Mouse (Mus musculus) gonadal fat pad, adult 2 months (tissue): Measurements from ENCODE around the gene Sorcs2. TPM values are rescaled to one million over a fixed set of nuclear protein-coding genes. Genes with fewer than 3 reads are reported as not detected.

Experiments
- DNase-seq: peaks from one replicate; pipeline ENCODE4 v3.0.0-alpha.2; 2012; ENCODE audit warnings: low read depth
- polyA plus RNA-seq: library from polyadenylated mRNA; depleted of rRNA; stranded (reverse); fragments of >200 nt; gene quantifications from 2 replicates; pipeline ENCODE4 v1.2.3, GENCODE M21; 2012; rRNA removed

Gene Sorcs2
- 11.5 and 16.8 TPM in 2 replicates for polyA plus RNA-seq

DNA sequence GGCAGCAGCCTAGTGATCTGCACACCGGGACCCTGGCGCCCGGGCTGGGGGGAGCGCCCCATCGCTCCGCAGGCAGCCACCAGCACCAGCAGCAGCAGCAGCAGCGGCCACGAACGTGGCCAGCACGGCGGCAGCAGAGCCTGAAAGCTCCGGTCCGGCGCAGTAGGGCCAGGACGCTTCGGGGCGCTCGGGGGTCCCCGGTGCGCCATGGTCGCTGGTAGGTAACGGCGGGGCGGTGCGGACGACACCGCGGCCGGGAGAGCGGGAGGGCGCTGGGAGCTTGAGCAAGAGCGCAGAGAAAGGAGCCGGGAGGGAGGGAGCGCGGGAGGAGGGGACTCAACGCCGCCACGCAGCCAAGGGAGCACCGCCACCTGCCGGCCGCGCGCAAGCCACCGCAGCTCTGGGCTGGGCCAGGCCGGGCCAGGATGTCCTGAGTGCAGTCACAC is at the start of gene Sorcs2:
TSS of gene Sorcs2 (minus strand) at position 303 of the 446 bp plus-strand sequence.
- DNase-seq: no peak

DNA sequence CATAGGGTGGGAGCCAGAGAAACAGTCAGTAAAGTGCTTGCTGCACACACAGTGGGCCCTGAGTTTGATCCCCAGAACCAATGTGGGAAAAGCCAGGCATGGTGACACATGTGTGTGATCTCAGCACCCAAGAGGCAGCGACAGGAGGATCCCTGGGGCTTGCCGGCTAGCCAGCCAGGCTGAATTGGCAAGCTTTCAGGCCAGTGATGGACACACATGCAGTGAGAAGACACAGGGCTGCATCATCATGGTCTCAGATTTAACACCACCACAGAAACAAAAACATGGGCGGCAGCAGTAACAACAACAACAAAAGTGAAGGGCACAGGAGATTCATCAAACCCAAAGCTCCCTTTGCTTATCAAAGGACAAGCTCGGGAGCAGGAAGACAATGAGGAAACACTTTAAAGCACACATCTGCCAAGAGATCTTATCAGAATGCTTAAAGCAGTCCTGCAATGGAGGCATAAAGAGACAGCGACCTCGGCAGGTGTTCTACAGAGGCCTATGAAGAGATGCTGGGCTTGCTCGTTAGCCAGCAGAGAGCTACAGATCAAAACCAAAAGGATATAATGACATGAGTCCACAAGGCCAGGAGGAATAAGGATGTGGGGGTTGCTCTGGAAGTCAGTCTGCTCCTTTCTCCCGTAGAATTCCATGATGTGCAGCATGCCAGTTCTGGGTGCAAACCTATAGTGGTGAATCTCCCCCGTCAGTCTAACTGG is 48.4 kb upstream of the Sorcs2 start:
- DNase-seq: no peak

DNA sequence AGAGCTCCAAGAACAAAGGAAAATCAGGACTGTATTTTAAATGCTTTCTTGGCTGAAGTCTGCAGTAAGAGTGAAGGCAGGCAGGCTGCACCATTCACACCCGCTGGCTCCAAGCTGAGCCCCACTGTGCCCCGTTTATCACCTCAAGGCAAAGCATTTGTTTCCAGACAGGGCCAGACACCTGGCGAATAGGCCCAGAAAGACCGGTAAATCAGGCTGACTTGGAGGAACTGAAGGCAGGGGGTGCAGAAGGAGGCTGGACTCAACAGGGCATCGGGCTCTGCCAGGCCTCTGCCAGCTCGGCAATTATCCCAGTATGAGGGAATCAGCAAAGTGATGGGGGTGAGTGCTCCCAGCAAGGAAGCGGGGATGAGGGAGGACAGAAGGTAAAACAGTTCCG is 47.1 kb upstream of the Sorcs2 start:
- DNase-seq: peak; percentile 63

DNA sequence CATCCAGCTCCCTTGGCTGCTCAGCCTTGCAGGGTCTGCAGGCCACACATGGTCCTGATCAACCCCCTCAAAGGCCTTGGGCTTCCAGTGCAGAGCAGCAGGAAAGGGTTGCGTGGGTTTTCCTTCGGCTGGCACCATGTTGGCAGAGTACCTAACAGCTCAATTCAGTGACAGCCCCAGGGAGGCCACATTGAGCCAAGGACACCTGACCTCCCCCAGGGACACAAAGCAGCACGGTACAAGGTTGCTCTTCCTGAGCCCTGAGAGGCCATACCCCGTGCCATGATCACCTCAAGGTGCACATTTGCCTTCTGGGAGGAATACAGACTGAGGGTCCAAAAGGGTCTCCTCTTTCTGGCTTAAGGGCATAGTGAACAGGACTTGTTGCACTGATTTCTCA is 46.7 kb upstream of the Sorcs2 start:
- DNase-seq: no peak

DNA sequence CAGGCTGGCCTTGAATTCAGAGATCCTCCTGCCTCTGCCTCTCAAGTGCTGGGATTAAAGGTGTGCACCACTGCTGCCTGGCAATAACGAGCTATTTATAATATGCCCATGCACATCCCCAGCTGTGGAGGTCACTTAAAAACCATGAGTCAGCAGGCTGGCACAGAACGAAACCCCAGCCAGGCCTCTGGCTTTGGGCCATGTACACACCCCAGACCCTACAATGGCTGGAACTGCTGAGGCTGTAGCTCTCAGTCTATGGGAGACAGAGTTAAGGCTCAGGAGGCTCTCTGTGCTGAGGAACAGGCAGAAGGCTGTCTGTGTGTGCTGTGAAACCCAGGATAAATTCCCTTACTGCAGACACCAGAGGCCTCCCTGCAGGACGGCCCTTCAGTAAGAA is 42.8 kb upstream of the Sorcs2 start:
- DNase-seq: no peak

DNA sequence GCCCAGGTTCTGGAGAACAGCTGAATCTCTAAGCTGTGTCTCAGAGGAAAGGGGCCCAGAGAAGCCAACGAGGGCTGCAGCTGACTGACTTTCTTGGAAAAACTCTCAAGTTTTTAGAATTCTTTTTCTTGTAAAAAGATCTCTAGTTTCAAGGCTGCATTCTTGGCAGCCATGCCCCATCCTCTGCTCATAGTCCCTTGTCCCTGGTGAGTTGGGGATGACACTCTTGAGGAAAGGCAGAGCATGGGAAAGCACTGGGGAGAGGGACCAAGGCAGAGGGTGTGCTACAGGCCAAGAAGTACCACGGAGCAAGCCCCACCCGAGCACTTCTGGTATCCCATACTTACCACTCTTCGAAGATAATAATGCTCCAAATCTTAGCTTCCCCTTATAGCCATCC is 38.9 kb upstream of the Sorcs2 start:
- DNase-seq: no peak

DNA sequence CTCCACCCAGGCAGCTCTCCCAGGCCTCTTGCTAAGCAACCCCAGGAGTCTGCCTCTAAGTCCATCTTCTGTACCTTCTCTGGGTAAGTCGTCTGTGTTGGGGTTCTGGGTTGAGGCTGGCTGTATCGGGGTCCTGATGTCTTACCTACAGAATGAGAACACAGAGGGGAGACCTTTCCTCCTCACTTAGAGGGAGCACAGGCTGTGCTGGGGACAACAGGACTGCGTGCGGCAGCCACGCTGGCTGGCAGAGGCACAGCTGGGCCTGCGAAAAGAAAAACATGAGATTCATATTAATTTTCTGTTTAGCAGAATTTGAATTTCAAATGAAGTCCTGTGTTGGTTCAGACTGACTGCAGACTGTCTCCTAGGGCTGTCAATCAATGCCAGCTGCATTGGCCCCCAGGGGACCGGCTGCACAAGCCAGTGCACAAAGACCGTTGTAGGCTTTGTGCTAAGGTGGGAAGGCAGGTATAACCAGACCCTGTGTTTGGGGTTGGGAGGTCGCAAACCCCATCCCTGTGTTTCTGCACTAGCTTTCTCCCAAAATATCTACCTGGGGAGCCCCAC is 36.5 kb upstream of the Sorcs2 start:
- no peak for DNase-seq

DNA sequence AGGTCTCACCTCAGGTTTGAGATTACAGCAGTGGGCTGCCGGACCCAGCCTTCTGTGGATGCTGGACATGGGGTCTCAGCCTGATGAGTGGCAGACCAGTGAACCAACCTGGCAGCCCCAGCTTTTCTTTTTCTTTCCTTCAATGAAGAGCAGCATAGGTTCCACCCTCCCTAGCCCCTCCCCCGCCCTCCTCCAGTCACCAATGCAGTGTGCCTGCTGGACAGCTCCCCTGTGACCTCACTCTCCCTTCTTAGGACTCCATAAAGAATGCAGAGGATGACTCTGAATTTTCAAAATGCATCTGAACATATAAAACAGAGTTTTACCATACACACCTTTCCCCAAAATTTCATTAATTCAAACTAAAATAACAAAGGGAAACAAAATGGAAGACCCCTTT is 33.8 kb upstream of the Sorcs2 start:
- no peak for DNase-seq

DNA sequence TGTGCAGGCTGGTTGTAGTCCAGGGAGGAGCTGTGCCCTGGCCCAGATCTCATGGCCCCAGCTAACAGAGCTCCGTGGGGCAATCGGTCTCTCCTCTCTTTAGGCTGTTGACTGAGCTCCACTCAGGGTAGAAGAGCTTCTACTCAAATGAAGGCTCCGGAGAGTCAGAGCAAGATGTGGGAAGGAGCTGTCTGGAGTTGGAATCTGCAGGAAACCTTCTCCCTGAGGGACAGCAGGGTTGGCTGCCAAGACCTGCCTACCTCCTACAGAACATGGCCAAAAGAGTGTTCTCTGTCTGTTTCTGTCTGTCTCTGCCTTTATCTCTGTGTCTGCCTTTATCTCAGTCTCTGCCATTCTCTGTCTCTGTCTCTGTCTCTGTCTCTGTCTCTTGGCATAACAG is 31.6 kb upstream of the Sorcs2 start:
- DNase-seq: no peak

DNA sequence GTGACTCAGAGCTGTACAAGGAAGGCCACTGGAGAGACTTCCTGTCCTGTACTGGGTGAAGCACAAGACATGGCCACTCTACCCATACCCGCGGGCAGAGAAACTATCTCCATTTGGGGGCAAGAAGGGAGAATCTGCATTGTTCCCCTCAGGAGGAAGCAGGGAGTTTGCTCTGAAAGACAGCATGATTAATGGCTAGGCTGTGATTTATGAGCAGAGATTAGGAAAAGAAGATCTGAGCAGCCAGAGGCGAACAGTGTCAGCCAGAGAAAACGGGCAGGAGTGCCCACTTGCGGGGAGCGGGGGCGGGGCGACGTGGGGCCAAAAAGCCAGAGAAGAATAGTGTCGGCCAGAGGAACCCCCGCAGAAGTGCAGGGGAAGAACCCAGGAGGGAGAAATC is 29.9 kb upstream of the Sorcs2 start:
- DNase-seq: no peak

DNA sequence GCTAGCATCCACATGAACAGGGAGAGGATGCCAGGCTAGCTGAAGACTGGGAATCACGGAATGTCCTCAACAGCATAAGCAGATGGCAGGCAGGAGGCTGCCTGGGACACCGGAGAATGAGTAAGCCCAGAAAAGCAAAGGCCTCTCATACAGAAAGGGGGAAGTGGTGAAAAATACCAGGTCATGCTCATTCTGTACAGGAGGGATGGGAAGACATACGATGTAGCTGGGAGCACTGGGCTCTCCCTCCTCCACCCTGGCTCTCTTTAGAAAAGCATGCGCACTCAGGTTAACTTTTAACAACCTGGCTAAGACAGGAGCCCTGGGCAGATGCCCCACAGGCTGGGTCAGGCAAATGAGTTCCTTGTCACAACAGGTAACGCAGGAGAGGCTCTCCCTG is 28.5 kb upstream of the Sorcs2 start:
- no peak for DNase-seq

DNA sequence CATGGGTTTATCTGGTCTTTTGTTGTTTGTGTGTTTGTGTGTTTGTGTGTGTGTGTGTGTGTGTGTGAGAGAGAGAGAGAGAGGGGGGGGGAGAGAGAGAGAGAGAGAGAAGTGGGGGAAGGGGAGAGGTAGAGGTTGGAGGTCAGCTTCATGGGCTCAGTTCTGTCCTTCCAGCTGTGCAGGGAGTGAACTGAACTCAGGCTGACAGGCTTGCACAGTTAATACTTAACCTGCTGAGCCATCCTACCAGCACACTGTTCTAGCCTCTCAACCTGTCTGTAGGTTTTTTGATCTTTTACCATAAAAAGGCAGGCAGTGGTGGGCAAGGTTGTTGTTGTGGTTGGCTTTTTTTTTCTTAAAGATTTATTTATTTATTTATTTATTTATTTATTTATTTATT is 26.7 kb upstream of the Sorcs2 start:
- DNase-seq: no peak

DNA sequence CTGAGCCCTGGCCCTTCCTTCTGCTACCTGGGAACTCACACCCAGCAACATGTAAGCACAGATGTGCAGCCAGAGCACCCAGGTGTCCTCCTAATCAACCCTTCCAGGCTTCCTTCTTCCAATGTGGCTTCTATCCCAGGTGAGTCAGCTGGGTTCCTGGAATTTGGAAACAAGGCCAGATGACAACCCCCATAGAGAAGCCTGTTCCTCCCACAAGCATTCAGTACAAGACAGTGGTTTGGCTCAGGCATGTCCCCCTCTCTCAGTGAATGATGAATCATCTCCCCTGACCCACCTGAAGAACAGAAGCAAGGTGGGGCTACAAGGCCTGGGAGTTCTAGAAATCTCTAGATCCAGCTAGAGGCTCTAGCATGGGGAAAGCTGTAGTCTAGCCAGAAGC is 24.8 kb upstream of the Sorcs2 start:
- no peak for DNase-seq

DNA sequence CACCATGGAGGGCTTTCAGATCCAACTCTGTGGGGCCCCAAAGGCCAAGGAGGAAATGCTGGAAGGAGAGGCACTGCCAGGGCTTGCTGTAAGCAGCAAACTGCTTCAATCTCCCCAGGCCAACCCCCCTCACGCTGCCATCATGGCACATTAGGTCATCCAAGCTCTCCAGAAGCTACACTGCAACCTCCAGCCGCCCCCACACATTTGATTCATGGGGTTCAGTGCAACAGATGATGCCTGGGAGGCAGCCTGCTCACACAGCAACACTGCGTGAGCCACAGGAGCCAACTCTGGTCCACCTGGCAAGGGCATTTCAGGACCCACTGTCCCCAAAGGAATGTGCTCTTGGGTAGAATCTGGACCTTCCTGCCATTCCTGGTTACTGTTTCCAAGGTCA is 21.9 kb upstream of the Sorcs2 start:
- DNase-seq: no peak

DNA sequence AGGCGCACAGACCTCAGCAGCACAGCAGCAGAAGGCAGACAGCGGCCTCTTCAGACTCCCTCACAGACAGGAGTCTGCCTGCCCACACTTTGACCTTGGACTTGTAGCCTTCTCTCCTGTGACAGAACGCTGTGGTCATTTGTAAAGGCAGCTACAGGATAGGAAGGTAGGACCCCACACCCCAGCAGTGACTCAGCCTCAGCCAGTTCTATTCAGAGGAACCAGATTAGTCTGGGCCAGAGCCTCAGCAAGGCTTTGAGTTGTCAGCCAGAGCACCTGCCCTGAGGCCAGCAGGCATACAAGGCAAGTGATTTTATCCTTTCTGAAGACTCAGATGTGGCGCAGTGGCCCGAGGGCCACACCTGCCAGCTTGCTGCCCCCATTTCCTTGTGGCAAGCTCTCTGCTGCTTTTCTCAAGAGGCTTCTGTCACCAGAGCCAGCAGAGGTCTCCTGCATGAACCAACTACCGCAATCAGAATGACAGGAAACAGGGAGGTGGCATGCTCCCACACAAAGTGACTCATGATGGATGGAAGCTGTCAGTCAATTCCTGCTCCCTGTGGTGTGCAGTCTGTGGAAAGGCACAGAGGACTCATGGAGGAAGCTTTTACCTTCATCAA is 16.9 kb upstream of the Sorcs2 start:
- DNase-seq: no peak

DNA sequence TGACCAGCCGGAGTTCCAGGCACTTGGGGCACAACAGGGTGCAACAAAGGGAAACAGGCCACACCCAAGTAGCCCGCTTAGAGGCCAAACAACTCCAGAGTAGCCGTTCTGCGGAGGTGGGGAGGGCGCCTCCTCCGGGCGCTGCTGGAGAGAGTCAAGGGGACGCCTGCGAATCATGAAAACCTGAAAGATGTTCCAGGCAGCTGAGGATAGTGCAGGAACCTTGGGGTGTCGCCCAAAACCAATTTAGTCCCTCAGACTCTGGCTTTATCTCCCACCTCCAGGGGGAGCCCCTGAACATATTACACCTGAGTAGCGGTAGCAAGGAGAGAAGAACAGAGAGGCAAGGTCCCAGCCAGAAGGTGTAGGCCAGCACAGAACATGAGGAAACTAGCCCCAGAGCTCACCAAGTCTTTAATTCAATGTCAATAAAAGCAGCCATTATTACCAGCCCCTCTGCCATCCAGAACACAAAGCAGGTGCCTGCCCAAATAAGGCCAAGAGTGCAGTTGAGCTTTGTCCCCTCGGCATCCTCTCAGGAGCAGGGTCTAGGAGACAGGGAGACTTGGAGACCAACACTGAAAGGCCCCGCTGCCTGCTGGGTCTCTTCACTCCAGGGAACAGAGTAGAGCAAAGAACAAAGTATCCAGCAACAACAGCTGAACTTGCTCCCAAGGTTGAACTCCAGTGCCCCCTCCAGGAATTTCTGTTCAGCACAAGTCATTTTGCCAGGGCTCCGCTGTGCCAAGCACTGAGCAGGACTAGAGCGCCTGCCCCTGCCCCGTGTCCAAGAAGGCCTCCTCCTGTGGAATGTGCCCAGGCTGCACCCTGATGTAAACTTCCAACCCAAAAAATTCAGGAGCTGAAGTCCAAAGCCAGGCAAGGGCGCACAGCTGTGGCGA is 775 bp upstream of the Sorcs2 start:
- DNase-seq: no peak

DNA sequence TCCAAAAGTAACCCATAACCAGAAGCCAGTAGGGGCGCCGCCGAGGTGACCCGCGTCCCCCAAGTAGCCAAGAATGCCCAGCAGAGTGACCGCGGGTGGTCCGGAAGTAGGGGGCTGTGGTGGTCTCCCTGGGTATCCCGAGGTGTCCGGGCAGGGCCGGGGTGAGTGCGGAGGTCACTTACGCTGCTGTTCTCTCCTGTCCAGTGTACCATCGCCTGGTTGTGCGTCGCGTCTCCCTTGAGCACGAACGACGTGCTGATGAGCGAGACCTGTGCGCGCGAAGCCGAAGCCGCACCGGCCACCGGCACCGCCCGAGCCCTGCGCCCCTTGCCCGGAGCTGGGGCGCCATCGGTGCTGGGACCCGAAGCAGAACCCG is 567 bp downstream of the Sorcs2 start:
- DNase-seq: no peak

DNA sequence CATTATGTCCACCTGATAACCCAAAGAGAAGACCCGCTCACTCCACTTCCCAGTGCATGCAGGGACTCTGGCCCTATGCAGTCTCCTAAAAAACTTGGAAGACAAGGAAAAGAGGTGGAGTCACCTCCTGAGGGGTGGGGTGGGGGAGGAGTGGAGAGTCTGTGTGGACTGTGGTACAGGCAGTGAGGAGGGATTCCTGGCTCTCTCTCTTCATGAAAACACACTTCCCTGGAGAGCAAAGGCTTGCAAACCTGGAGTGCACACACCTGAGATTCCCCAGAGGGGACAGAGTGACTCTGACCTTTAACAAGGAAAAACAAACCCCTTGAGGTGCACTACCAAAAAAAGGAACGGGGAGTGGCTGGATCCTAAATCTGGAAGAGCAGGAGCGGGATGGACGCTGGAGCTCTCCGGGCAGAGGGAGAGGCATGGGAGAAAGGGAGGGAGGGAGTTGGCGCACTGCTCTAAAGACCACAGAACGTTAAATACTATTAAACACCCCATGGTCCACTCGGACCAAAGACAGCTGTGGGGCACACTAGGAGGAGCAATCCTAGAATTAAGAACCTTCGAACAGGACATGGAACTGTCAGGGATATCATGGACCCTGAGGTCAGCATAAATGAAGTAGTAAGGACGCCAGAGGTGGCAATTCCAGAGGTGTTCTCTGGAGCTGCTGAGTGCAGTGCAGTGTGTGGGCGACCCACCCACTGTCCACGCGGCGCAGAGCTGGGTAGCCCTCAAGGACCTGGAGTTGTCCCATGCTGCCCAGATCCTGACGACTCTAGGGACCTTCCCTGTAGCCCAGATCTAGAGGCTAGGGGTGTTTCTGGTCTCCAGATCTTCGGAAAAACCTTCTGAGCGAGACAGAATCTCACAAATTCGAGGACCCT is 1.2 kb downstream of the Sorcs2 start:
- DNase-seq: no peak

DNA sequence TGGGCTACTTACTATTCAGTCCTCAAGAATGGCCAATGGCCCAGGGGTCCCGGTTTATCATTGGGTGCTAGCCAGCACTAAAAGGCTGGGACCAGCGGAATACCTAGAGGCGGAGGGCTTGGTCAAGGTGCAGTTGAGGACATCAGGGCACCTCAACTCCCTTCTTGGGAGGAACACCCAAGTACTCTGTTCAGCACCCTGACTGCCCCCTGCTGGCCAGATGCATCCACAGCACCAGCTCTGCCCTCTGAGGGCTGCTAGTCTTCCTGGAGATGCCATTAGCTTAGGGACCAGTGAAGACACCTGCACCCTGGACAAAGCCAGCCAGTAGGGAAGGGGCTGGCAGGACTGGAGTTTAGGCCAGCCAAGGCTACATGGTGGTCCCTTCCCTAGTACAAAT is 1.9 kb downstream of the Sorcs2 start:
- no peak for DNase-seq

DNA sequence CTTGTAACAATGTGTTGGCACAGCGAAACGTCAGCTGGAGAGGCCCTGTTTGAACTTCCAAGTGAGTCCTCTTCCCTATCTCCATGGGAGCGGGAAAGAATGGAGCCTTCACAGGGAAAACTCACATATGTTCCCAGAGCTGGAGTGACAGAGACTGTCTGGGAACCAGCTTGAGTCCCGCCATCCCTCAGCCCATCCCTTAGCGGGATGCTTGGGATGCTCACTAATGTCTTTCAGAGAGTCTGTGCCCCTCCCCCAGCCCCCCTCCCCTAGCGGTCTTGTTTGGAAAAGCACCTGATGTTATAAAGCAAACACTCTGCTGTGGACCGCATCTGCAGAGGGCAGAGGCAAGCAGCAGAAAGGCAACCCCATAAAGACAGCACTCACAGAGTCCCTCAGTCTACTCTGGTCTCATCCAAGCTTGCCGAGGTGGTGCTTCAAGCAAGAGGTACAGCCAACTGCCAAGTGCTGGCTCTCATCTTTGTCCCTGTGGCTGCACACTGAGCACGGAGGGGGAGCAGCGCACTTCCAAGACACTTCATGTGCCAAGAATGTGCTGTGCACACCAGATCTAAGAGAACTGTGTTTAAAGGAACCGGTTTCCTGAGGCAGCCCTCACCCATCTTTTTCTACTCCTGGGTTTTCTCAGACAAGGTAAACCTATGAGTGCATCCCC is 3.0 kb downstream of the Sorcs2 start:
- no peak for DNase-seq

DNA sequence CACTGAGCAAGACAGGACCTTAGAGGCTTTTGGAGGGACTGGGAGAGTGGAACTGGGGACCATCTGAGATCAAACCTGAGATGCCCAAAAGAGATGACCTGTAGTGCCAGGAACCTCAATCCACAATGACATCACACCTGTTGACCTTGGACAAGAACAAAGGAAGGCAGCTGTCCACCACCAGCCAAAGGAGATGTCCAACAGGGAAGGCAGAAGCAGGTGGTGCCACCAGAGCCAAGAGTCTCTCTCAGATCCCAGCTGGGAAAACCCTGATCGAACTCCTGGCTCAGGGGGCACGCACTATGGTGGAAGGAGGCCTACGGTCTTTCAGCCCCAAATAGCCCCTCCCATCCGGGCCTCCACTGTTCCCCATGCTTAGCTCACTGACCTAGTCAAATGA is 6.2 kb downstream of the Sorcs2 start:
- DNase-seq: no peak
